Mouse (Mus musculus) T-helper 17 cell (primary cell): ENCODE measurements around the gene Cln6.

Experiments
- in situ Hi-C, 2 experiments: fragments of 300-600 bp; cut with MboI, MseI; formaldehyde crosslinking; loops; 1 replicate in 1 of 2; 2 replicates in 1 of 2; pipeline ENCODE4 v1.15.1; 2025; ENCODE audit warnings: high pct_unique_total_duplicates in 2 of 2

The Cln6 gene

DNA sequence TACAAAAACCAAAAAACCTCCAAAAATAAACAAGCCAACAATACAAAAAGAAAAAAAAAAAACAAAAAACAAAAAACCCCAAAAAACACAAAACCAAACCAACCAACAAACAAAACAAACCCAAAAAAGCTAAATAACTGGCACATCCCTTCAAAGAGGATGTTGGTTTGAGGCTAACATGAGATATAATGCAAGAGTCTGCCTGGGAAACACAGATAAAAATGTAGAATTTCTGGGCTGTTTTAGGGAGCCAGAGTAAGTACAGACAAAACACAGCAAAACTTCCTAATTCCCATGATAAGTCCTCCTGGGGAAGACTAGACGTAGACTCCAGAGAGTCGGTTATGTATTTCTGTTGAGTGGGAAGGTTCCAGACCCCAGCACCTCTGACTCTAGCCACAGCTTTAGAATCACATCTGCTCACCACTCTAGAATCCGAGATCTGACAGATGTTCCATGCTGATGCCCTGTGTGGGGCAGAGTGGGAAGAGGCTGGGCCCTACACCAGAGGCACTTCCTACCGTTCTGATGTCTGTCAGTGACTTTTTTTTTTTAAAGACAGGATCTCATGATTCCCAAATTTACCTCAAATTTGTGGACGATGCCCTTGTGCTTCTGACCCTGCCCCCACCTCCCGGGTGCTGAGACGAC lies 38.5 kb downstream of the Cln6 start:
- in situ Hi-C loops: loop anchor here in 1 of 2 experiments (10.0 kb wide), 1 partner anchor 252 kb away; no protein-coding TSS in a partner anchor

DNA sequence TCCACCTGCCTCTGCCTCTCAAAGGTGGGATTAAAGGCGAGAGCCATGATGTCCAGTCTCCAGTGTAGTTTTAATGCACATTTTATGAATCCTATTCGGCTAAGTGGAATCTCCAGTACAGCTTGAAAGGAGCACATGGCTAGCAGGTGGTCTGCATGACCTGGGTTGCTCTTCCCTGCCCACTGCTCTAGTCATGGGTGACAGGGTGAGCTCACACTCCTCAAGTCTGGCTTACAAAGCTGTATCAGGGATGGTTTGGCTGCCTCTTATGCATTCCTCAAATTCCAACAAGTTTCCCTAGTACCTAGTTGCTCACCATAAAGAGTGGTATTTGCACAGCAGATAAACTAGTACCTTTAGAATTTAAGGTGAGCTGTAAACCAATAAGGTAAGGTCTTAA lies 39.2 kb downstream of the Cln6 start:
- in situ Hi-C loops: loop anchor here in 1 of 2 experiments (10.0 kb wide), 1 partner anchor 253 kb away; no protein-coding TSS in a partner anchor

DNA sequence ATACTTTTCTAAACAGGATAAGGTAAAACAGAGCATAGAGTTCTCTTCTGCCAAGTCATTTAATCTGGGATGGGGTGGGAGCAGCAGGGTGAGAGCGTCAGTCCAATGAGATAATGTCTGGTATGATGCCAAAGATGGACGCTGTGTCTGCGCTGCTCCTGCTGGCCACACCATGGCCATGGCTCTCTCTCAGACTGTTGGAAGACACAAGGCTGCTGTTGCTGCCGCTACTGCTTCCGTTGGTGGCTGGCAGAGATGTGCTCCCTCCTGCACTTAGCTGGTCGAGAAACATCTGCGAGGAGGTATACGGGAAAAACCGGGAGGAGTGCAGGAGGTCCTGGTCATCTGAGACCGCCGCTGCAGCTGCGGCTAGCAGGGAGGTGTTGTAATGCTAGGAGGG lies 43.3 kb downstream of the Cln6 start:
- in situ Hi-C loops: no loop called here

DNA sequence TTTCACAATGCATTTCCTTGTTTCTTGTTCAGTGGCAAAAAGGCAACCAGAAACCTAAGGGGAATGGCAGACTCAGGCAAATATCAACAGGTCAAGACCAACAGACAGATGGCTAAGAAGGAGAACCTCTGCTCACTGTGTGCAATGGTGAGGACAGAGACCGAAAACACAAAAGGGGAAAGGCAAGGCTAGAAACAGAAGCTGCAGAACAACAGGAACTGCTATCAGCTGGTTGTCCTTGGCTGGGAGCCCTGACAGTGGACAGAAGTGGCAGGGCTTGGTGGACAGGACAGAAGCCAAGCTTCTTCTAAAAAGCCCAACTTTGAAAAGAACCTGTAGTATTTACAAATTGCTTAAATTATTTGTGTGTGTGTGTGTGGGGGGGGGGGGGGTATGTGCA lies 55.9 kb downstream of the Cln6 start:
- in situ Hi-C loops: loop anchor here in 1 of 2 experiments (5.0 kb wide), 1 partner anchor 37 kb away; the partner anchor contains the start of gene Calml4
